Mouse (Mus musculus): ENCODE measurements around the gene Gm44965. TPM values are rescaled to one million over a fixed set of nuclear protein-coding genes. Genes with fewer than 3 reads are reported as not detected.

The Gm44965 gene
- total RNA-seq (2021): 1 to 10 TPM in 1 of 2 experiments, not detected in 1; 5.4 TPM
- long read RNA-seq, experiment 1, partial matches to known transcripts: 0 of 2 reads
- long read RNA-seq, experiment 1, other reads (novel, unspliced or antisense): 2 of 2 reads
- long read RNA-seq, experiment 2, partial matches to known transcripts: 0 of 1 reads
- long read RNA-seq, experiment 2, other reads (novel, unspliced or antisense): 1 of 1 reads

- peak; percentile 96 for DNase-seq
Observed at GRCm38 (mm10) chr6:48593158-48594042, at the start of gene Gm44965, which contains the start of gene Repin1. Gene Gm44965, plus strand, starts transcription at chr6:48593941. Gene Repin1, plus strand, starts transcription at chr6:48593883.

- no peak for DNase-seq
Observed at GRCm38 (mm10) chr6:48545251-48545650, 48.5 kb upstream of the Gm44965 start.

- no peak for DNase-seq
Observed at GRCm38 (mm10) chr6:48546271-48546670, 47.5 kb upstream of the Gm44965 start.

- DNase-seq: no peak
Observed at GRCm38 (mm10) chr6:48546858-48547257, 46.9 kb upstream of the Gm44965 start.

GRCm38 (mm10) chr6:48548314-48548713 is 45.4 kb upstream of the Gm44965 start:
- no peak for DNase-seq

GRCm38 (mm10) chr6:48552918-48553317 is 40.8 kb upstream of the Gm44965 start:
- no peak for DNase-seq

GRCm38 (mm10) chr6:48553819-48554218 is 39.9 kb upstream of the Gm44965 start:
- DNase-seq: no peak

- DNase-seq: peak; percentile 100
Observed at GRCm38 (mm10) chr6:48554280-48555103, 39.2 kb upstream of the Gm44965 start, which contains the start of gene Lrrc61. Gene Lrrc61, plus strand, starts transcription at chr6:48554796.

- no peak for DNase-seq
Observed at GRCm38 (mm10) chr6:48555104-48555890, 38.4 kb upstream of the Gm44965 start.

- DNase-seq: no peak
Observed at GRCm38 (mm10) chr6:48555956-48556355, 37.8 kb upstream of the Gm44965 start.

- no peak for DNase-seq
Observed at GRCm38 (mm10) chr6:48565693-48566310, 27.9 kb upstream of the Gm44965 start.

- DNase-seq: peak; percentile 59
Observed at GRCm38 (mm10) chr6:48566312-48566711, 27.4 kb upstream of the Gm44965 start.

- DNase-seq: peak; percentile 53
Observed at GRCm38 (mm10) chr6:48568036-48568984, 25.4 kb upstream of the Gm44965 start.

GRCm38 (mm10) chr6:48569065-48569807 is 24.5 kb upstream of the Gm44965 start:
- no peak for DNase-seq

GRCm38 (mm10) chr6:48572014-48572413 is 21.7 kb upstream of the Gm44965 start:
- DNase-seq: no peak

GRCm38 (mm10) chr6:48572572-48573061 is 21.1 kb upstream of the Gm44965 start, which contains the start of gene Rarres2:
Gene Rarres2, minus strand, starts transcription at chr6:48572789.
- DNase-seq: peak; percentile 30

- no peak for DNase-seq
Observed at GRCm38 (mm10) chr6:48573280-48573679, 20.5 kb upstream of the Gm44965 start.

GRCm38 (mm10) chr6:48573981-48574380 is 19.8 kb upstream of the Gm44965 start:
- no peak for DNase-seq

- DNase-seq: no peak
Observed at GRCm38 (mm10) chr6:48578736-48579135, 15.0 kb upstream of the Gm44965 start.
